Mouse (Mus musculus) intestine, postnatal 0 days (tissue): ENCODE data around the gene Psmb5. TPM values are rescaled to one million over a fixed set of nuclear protein-coding genes. Genes with fewer than 3 reads are reported as not detected.
A peak's percentile ranks its signal among the peaks of the same experiment; 100 is the strongest.

Experiments used
- ATAC-seq: fragments of 200-750 bp; cut with Nextera tagmentation; 2 replicates; pipeline ENCODE4 v1.8.0; 2017; ENCODE audit warnings: mild to moderate bottlenecking, moderate TSS enrichment, moderate library complexity
- H3K27ac ChIP-seq: fragments of 300-500 bp; sonication (generic); 2 replicates; pipeline ENCODE4 v1.5.1; 2014; ENCODE audit warnings: mild to moderate bottlenecking, low read depth, low read length, moderate library complexity
- H3K27me3 ChIP-seq: fragments of 300-500 bp; sonication (generic); replicated peaks from 2 replicates; pipeline ENCODE4 v1.6.1; 2014; ENCODE audit warnings: low read length, mixed read lengths; ENCODE audit not compliant: control insufficient read depth, insufficient read depth
- H3K36me3 ChIP-seq: fragments of 300-500 bp; sonication (generic); 2 replicates; pipeline ENCODE4 v1.6.1; 2014; ENCODE audit warnings: mild to moderate bottlenecking, moderate library complexity; ENCODE audit not compliant: control insufficient read depth, insufficient read depth
- H3K4me1 ChIP-seq: fragments of 300-500 bp; sonication (generic); replicated peaks from 2 replicates; pipeline ENCODE4 v1.6.1; 2014; ENCODE audit warnings: antibody characterized with exemption, low read length, mixed read lengths; ENCODE audit not compliant: control insufficient read depth, insufficient read depth
- H3K4me2 ChIP-seq: fragments of 300-500 bp; sonication (generic); replicated peaks from 2 replicates; pipeline ENCODE4 v1.6.1; 2014; ENCODE audit warnings: low read depth, mild to moderate bottlenecking, moderate library complexity
- H3K4me3 ChIP-seq: fragments of 300-500 bp; sonication (generic); 2 replicates; pipeline ENCODE4 v1.5.1; 2014; ENCODE audit warnings: low read depth, low read length
- H3K9ac ChIP-seq: fragments of 300-500 bp; sonication (generic); 2 replicates; pipeline ENCODE4 v1.6.1; 2014; ENCODE audit warnings: mild to moderate bottlenecking, low read depth, low read length
- H3K9me3 ChIP-seq: fragments of 300-500 bp; sonication (generic); 2 replicates; pipeline ENCODE4 v1.6.1; 2016; ENCODE audit warnings: mixed run types; ENCODE audit not compliant: control insufficient read depth
- CTCF ChIP-seq: sonication (generic); IDR thresholded peaks from 2 replicates; pipeline ENCODE4 v1.5.1; 2016; ENCODE audit warnings: low read depth, mild to moderate bottlenecking, control low read depth, antibody characterized with exemption, moderate library complexity
- WGBS: fragments of 180-500 bp; shearing (Covaris S2); extraction: QIAGEN DNeasy Blood & Tissue Kit; methylation state at CpG from one replicate; pipeline ENCODE4 v1.1.7; 2014; 5-methylcytosine and 5-hydroxymethylcytosine counted together
- polyA plus RNA-seq: library from polyadenylated mRNA; unstranded; fragments of >200 nt; fragmentation: Nextera tagmentation; extraction: Ambion mirVana; gene quantifications from 2 replicates; pipeline ENCODE4 v1.2.1, GENCODE M21; 2015

Gene Psmb5
- polyA plus RNA-seq, 1 experiment from 2014 or later, result 274 TPM

GRCm38 (mm10) chr14:54577089-54577982, 40.5 kb downstream of the Psmb5 start, which contains the start of gene Ajuba:
Gene Ajuba (minus strand): TSS chr14:54577558.
- under 1% methylated on average over 66 of the region's 66 CpGs for WGBS
- peak within 1 kb of the TSS; percentile 76 for H3K27ac ChIP-seq
- peak within 1 kb of the TSS; percentile 78 for H3K4me3 ChIP-seq
- H3K36me3 ChIP-seq, result no peaks in the 10 kb centered on the region
- no peaks in the 10 kb centered on the region for H3K9me3 ChIP-seq
- H3K9ac ChIP-seq, result peak within 1 kb of the TSS; percentile 84
- TF ChIP-seq CTCF, result no peak
- H3K27me3 ChIP-seq, result no peaks in the 10 kb centered on the region
- H3K4me2 ChIP-seq, result peak within 1 kb of the TSS; percentile 97
- peak; percentile 28; the same call in 1 of the 2 replicates for ATAC-seq
- H3K4me1 ChIP-seq, result 0 out of 2 replicates have a peak, but pooled peaks cover 15% of the 10 kb centered on the region

- TF ChIP-seq CTCF, result no peak
- Histone ChIP-seq H3K4me2 (peak overlapping the region; percentile 97), H3K36me3 (no peaks in the 10 kb centered on the region; the same call in 1 of the 2 replicates), H3K4me3 (peak overlapping the region; percentile 78), H3K4me1 (0 out of 2 replicates have a peak, but pooled peaks cover 15% of the 10 kb centered on the region), H3K27ac (peak overlapping the region; percentile 76), H3K9ac (peak overlapping the region; percentile 84), H3K9me3 (no peaks in the 10 kb centered on the region), H3K27me3 (no peaks in the 10 kb centered on the region)
- ATAC-seq, result no peak
- under 1% methylated on average over 84 of the region's 84 CpGs for WGBS
Observed at GRCm38 (mm10) chr14:54576241-54577088, 41.4 kb downstream of the Psmb5 start.

GRCm38 (mm10) chr14:54575631-54576030, 42.2 kb downstream of the Psmb5 start:
- ATAC-seq, result 0 out of 2 replicates have a peak, but pooled peaks have one; percentile 7
- Histone ChIP-seq H3K27ac (peak overlapping the region; percentile 76), H3K27me3 (no peaks in the 10 kb centered on the region), H3K4me2 (peak overlapping the region; percentile 97), H3K9me3 (no peaks in the 10 kb centered on the region), H3K36me3 (no peaks in the 10 kb centered on the region; the same call in 1 of the 2 replicates), H3K4me3 (peak overlapping the region; percentile 78), H3K4me1 (0 out of 2 replicates have a peak, but pooled peaks cover 15% of the 10 kb centered on the region), H3K9ac (peak overlapping the region; percentile 84)
- TF ChIP-seq CTCF, result peak; percentile 19; the same call in 1 of the 2 replicates
- under 1% methylated on average over 39 of the region's 39 CpGs for WGBS

- ATAC-seq, result no peak
- peaks cover 4% of the 10 kb centered on the region; the same call in 1 of the 2 replicates for H3K36me3 ChIP-seq
- H3K4me1 ChIP-seq, result 0 out of 2 replicates have a peak, but pooled peaks cover 15% of the 10 kb centered on the region
- H3K9ac ChIP-seq, result peak overlapping the region; percentile 84; the same call in 1 of the 2 replicates
- H3K9me3 ChIP-seq, result no peaks in the 10 kb centered on the region
- H3K4me2 ChIP-seq, result peak overlapping the region; percentile 97
- no peak for TF ChIP-seq CTCF
- no peaks in the 10 kb centered on the region for H3K27me3 ChIP-seq
- H3K27ac ChIP-seq, result no peak overlapping the region
- H3K4me3 ChIP-seq, result peak overlapping the region; percentile 78
- 14% methylated on average over 8 of the region's 8 CpGs for WGBS
Observed at GRCm38 (mm10) chr14:54575031-54575430, 42.8 kb downstream of the Psmb5 start.

- Histone ChIP-seq H3K27ac (no peak overlapping the region), H3K36me3 (peaks cover 12% of the 10 kb centered on the region; the same call in 1 of the 2 replicates), H3K27me3 (no peaks in the 10 kb centered on the region), H3K9ac (0 out of 2 replicates have a peak overlapping the region, but pooled peaks have one; percentile 4), H3K4me2 (peak overlapping the region; percentile 97), H3K4me3 (no peak overlapping the region), H3K4me1 (0 out of 2 replicates have a peak, but pooled peaks cover 15% of the 10 kb centered on the region), H3K9me3 (no peaks in the 10 kb centered on the region)
- no peak for ATAC-seq
- WGBS, result 28% methylated on average over 4 of the region's 4 CpGs
- TF ChIP-seq CTCF, result no peak
Observed at GRCm38 (mm10) chr14:54574253-54574652, 43.6 kb downstream of the Psmb5 start.
